Mouse (Mus musculus): Measurements from ENCODE around the gene Arid1b. TPM values are rescaled to one million over a fixed set of nuclear protein-coding genes. Genes with fewer than 3 reads are reported as not detected.

Arid1b gene
- total RNA-seq, 2 experiments from 2014 or later = 33.6 to 36.6 TPM

- intact Hi-C loops (cut with DNase I) = loop anchor here (5.0 kb wide), 2 partner anchors 52 to 197 kb away; no protein-coding TSS in a partner anchor
- DNase-seq = no peak
Observed at GRCm38 (mm10) chr17:5200638-5201037, 206.5 kb downstream of the Arid1b start.

GRCm38 (mm10) chr17:5201859-5202598, 207.9 kb downstream of the Arid1b start:
- intact Hi-C loops (cut with DNase I) = loop anchor here (1.0 to 5.0 kb wide), 3 partner anchors 50 to 195 kb away; no protein-coding TSS in a partner anchor
- DNase-seq = peak; percentile 61 to 74

GRCm38 (mm10) chr17:5202756-5203155, 208.6 kb downstream of the Arid1b start:
- DNase-seq = no peak
- intact Hi-C loops (cut with DNase I) = loop anchor here (1.0 to 5.0 kb wide), 3 partner anchors 50 to 195 kb away; no protein-coding TSS in a partner anchor

GRCm38 (mm10) chr17:5203346-5204102, 209.4 kb downstream of the Arid1b start:
- intact Hi-C loops (cut with DNase I) = loop anchor here (5.0 kb wide), 2 partner anchors 49 to 194 kb away; no protein-coding TSS in a partner anchor
- DNase-seq = no peak

- no peak for DNase-seq
- intact Hi-C loops (cut with DNase I) = loop anchor here (5.0 kb wide), 2 partner anchors 48 to 193 kb away; no protein-coding TSS in a partner anchor
Observed at GRCm38 (mm10) chr17:5204103-5204665, 210.1 kb downstream of the Arid1b start.

GRCm38 (mm10) chr17:5205163-5205581, 211.0 kb downstream of the Arid1b start:
- DNase-seq = no peak
- intact Hi-C loops (cut with DNase I) = no loop called here

- DNase-seq = no peak
- intact Hi-C loops (cut with DNase I) = no loop called here
Observed at GRCm38 (mm10) chr17:5206731-5207130, 212.6 kb downstream of the Arid1b start.

- intact Hi-C loops (cut with DNase I) = no loop called here
- DNase-seq = no peak
Observed at GRCm38 (mm10) chr17:5207881-5208280, 213.7 kb downstream of the Arid1b start.

- intact Hi-C loops (cut with DNase I) = no loop called here
- no peak for DNase-seq
Observed at GRCm38 (mm10) chr17:5208362-5208761, 214.2 kb downstream of the Arid1b start.

GRCm38 (mm10) chr17:5209076-5209475, 214.9 kb downstream of the Arid1b start:
- no peak for DNase-seq
- intact Hi-C loops (cut with DNase I) = no loop called here

GRCm38 (mm10) chr17:5210101-5210727, 216.1 kb downstream of the Arid1b start:
- peak; percentile 36 to 50 for DNase-seq
- intact Hi-C loops (cut with DNase I) = loop anchor here (5.0 kb wide), 1 partner anchor 37 kb away; no protein-coding TSS in a partner anchor

- no peak for DNase-seq
- intact Hi-C loops (cut with DNase I) = loop anchor here (5.0 kb wide), 1 partner anchor 36 kb away; no protein-coding TSS in a partner anchor
Observed at GRCm38 (mm10) chr17:5210891-5211290, 216.8 kb downstream of the Arid1b start.

- peak; percentile 59 to 68 for DNase-seq
- intact Hi-C loops (cut with DNase I) = loop anchor here (5.0 kb wide), 1 partner anchor 35 kb away; no protein-coding TSS in a partner anchor
Observed at GRCm38 (mm10) chr17:5212166-5212565, 218.0 kb downstream of the Arid1b start.

GRCm38 (mm10) chr17:5213441-5213840, 219.3 kb downstream of the Arid1b start:
- intact Hi-C loops (cut with DNase I) = loop anchor here (5.0 kb wide), 1 partner anchor 34 kb away; no protein-coding TSS in a partner anchor

GRCm38 (mm10) chr17:5215352-5215751, 221.2 kb downstream of the Arid1b start:
- no peak for DNase-seq
- intact Hi-C loops (cut with DNase I) = no loop called here

More at GRCm38 (mm10) chr17:5213441-5213840, 219.3 kb downstream of the Arid1b start:
- DNase-seq = no peak

GRCm38 (mm10) chr17:5216965-5217546, 222.9 kb downstream of the Arid1b start:
- DNase-seq = no peak
- intact Hi-C loops (cut with DNase I) = no loop called here

- intact Hi-C loops (cut with DNase I) = no loop called here
- DNase-seq = no peak
Observed at GRCm38 (mm10) chr17:5217852-5218845, 224.0 kb downstream of the Arid1b start.

- no peak for DNase-seq
- intact Hi-C loops (cut with DNase I) = no loop called here
Observed at GRCm38 (mm10) chr17:5218955-5219557, 224.9 kb downstream of the Arid1b start.

Measured in heart, postnatal 14 days (tissue).